Mouse (Mus musculus) skeletal muscle tissue, postnatal 0 days (tissue): ENCODE measurements around the gene A930002H24Rik. TPM values are rescaled to one million over a fixed set of nuclear protein-coding genes. Genes with fewer than 3 reads are reported as not detected.

Experiments used
- polyA plus RNA-seq: library from polyadenylated mRNA; unstranded; fragments of >200 nt; fragmentation: Nextera tagmentation; extraction: Ambion mirVana; gene quantifications from 2 replicates; pipeline ENCODE4 v1.2.1, GENCODE M21; 2015

Gene A930002H24Rik
- polyA plus RNA-seq, result 2.9 and 3.5 TPM in 2 replicates

GRCm38 (mm10) chr17:63863647-63864149, at the start of gene A930002H24Rik:
A930002H24Rik (minus strand) TSS chr17:63863791.

GRCm38 (mm10) chr17:63863012-63863630, 470 bp downstream of the A930002H24Rik start, which contains the start of gene Fer:
Fer (plus strand) TSS chr17:63863062.

Other genes with a start within 250 kb of the A930002H24Rik start
- gene Fer, start 729 bp downstream of the A930002H24Rik start, polyA plus RNA-seq, result 17.2 and 18.7 TPM in 2 replicates